Mouse (Mus musculus): ENCODE measurements around the gene Gpr35. TPM values are rescaled to one million over a fixed set of nuclear protein-coding genes. Genes with fewer than 3 reads are reported as not detected.

Gene Gpr35
- total and polyA plus RNA-seq, 3 experiments, result 0.21 to 1.7 (median 0.44) TPM

DNA sequence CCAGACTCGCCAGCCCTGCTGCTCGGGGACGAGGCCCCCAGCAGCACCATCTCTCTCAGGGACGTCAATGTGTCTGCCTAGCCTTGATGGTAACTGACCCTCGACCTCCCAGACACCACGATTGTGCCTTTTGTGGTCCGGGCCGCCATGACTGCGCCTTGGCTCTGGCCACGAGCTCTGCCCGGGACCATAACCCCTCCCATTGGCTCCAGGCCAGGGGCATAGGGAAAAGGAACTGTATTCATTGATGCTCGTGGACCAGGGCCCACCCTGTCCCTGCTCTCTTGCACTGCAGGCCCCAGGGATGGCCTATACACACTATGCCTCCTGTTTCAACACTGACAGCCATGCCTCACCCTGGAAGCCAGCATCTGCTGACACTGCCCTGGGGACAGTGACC lies 30.9 kb upstream of the Gpr35 start:
- no peak overlapping the region for H3K27ac ChIP-seq (ENCODE audit: insufficient read depth, low read depth)
- in situ Hi-C loops (cut with MboI; ENCODE audit: low pct_ligation_motif_present, low pct_unique_long_range_greater_than_20kb, low sequenced_read_pairs) (no loop called here), dilution Hi-C loops (cut with MboI; ENCODE audit: extremely low pct_ligation_motif_present, extremely low pct_unique_long_range_greater_than_20kb, low sequenced_read_pairs) (no loop called here)
- no peaks in the 10 kb centered on the region for H3K79me2 ChIP-seq (replicated peaks; ENCODE audit: control insufficient read depth, extremely low read depth, insufficient read depth, poor library complexity, severe bottlenecking)
- H3K9me3 ChIP-seq (replicated peaks; ENCODE audit: low read length), result peaks cover under 1% of the 10 kb centered on the region
- H3K9ac ChIP-seq (ENCODE audit: insufficient read depth, low read depth), result no peak overlapping the region
- H3K27me3 ChIP-seq (replicated peaks), result no peaks in the 10 kb centered on the region
- peaks cover 53 to 65% of the 10 kb centered on the region in 2 experiments for H3K36me3 ChIP-seq (replicated peaks in 1 of 2; ENCODE audit: control insufficient read depth in 1 of 2, insufficient read depth in 1 of 2, low read length in 1 of 2)
- H3K4me3 ChIP-seq (replicated peaks in 1 of 3; ENCODE audit: low read depth in 2 of 3, low read length in 2 of 3, poor library complexity in 1 of 3), result no peak overlapping the region
- H3K4me1 ChIP-seq (ENCODE audit: control insufficient read depth in 1 of 2, insufficient read depth in 2 of 2), result no peaks in the 10 kb centered on the region
- TF ChIP-seq NRF1 (IDR thresholded peaks at IDR 0.05; ENCODE audit: low read depth, low read length), result no peak
- no peak for TF ChIP-seq MAX (IDR thresholded peaks at IDR 0.05; ENCODE audit: low read length)
- TF ChIP-seq UBTF (IDR thresholded peaks at IDR 0.05; ENCODE audit: low read depth, low read length), result no peak
- TF ChIP-seq RCOR1 (conservative IDR thresholded peaks at IDR 0.05; ENCODE audit: low read depth, low read length), result no peak
- no peak for TF ChIP-seq SMC3 (IDR thresholded peaks at IDR 0.05; ENCODE audit: low read depth, low read length)
- no peak for TF ChIP-seq ZKSCAN1 (IDR thresholded peaks at IDR 0.05; ENCODE audit: borderline replicate concordance, low read depth, low read length)
- TF ChIP-seq CTCF (conservative IDR thresholded peaks at IDR 0.05 in 1 of 2, IDR thresholded peaks at IDR 0.05 in 1 of 2; ENCODE audit: low read depth in 2 of 2, low read length in 2 of 2), result no peak
- TF ChIP-seq MXI1 (IDR thresholded peaks at IDR 0.05; ENCODE audit: low read depth, low read length), result no peak
- no peak for TF ChIP-seq TCF12 (IDR thresholded peaks at IDR 0.05; ENCODE audit: low read depth, low read length)
- TF ChIP-seq HCFC1 (IDR thresholded peaks at IDR 0.05; ENCODE audit: low read depth, low read length), result no peak
- TF ChIP-seq ETS1 (conservative IDR thresholded peaks at IDR 0.05; ENCODE audit: low read depth, low read length), result no peak
- no peak for TF ChIP-seq CHD2 (IDR thresholded peaks at IDR 0.05; ENCODE audit: low read length)
- H3K4me2 ChIP-seq (ENCODE audit: insufficient read depth, low read depth, poor library complexity, severe bottlenecking), result no peak overlapping the region
- no peak for DNase-seq (ENCODE audit: extremely low read depth)

GRCm38 (mm10) chr1:92920474-92921200 lies 30.0 kb upstream of the Gpr35 start:
- Histone ChIP-seq H3K9ac (ENCODE audit: insufficient read depth, low read depth) (no peak overlapping the region), H3K4me3 (replicated peaks in 1 of 3; ENCODE audit: low read depth in 2 of 3, low read length in 2 of 3, poor library complexity in 1 of 3) (no peak overlapping the region), H3K36me3 (replicated peaks in 1 of 2; ENCODE audit: control insufficient read depth in 1 of 2, insufficient read depth in 1 of 2, low read length in 1 of 2) (peaks cover 47 to 56% of the 10 kb centered on the region in 2 experiments), H3K79me2 (replicated peaks; ENCODE audit: control insufficient read depth, extremely low read depth, insufficient read depth, poor library complexity, severe bottlenecking) (no peaks in the 10 kb centered on the region), H3K4me1 (ENCODE audit: control insufficient read depth in 1 of 2, insufficient read depth in 2 of 2) (no peaks in the 10 kb centered on the region), H3K4me2 (ENCODE audit: insufficient read depth, low read depth, poor library complexity, severe bottlenecking) (no peak overlapping the region), H3K27me3 (replicated peaks) (no peaks in the 10 kb centered on the region), H3K9me3 (replicated peaks; ENCODE audit: low read length) (peaks cover 2% of the 10 kb centered on the region), H3K27ac (ENCODE audit: insufficient read depth, low read depth) (no peak overlapping the region)
- no peak for TF ChIP-seq SIN3A (IDR thresholded peaks at IDR 0.05; ENCODE audit: low read length)
- TF ChIP-seq CTCF (conservative IDR thresholded peaks at IDR 0.05 in 1 of 2, IDR thresholded peaks at IDR 0.05 in 1 of 2; ENCODE audit: low read depth in 2 of 2, low read length in 2 of 2), result no peak
- TF ChIP-seq MAX (IDR thresholded peaks at IDR 0.05; ENCODE audit: low read length), result no peak
- no peak for TF ChIP-seq SMC3 (IDR thresholded peaks at IDR 0.05; ENCODE audit: low read depth, low read length)
- TF ChIP-seq USF2 (conservative IDR thresholded peaks at IDR 0.05; ENCODE audit: low read depth, low read length), result no peak
- TF ChIP-seq POLR2AphosphoS2 (IDR thresholded peaks at IDR 0.05; ENCODE audit: low read depth, low read length), result no peak
- no peak for TF ChIP-seq MXI1 (IDR thresholded peaks at IDR 0.05; ENCODE audit: low read depth, low read length)
- TF ChIP-seq BHLHE40 (IDR thresholded peaks at IDR 0.05; ENCODE audit: low read depth, low read length), result no peak
- TF ChIP-seq CHD1 (IDR thresholded peaks at IDR 0.05; ENCODE audit: low read depth, low read length), result no peak
- no peak for TF ChIP-seq HCFC1 (IDR thresholded peaks at IDR 0.05; ENCODE audit: low read depth, low read length)
- TF ChIP-seq JUND (conservative IDR thresholded peaks at IDR 0.05; ENCODE audit: low read depth, low read length), result no peak
- TF ChIP-seq MEF2A (IDR thresholded peaks at IDR 0.05; ENCODE audit: borderline replicate concordance, low read depth, low read length), result no peak
- TF ChIP-seq NELFE (IDR thresholded peaks at IDR 0.05; ENCODE audit: low read depth, low read length), result no peak
- no peak for TF ChIP-seq KAT2A (IDR thresholded peaks at IDR 0.05; ENCODE audit: insufficient replicate concordance, low read length)
- TF ChIP-seq GABPA (IDR thresholded peaks at IDR 0.05; ENCODE audit: insufficient replicate concordance, low read depth, low read length), result no peak
- no peak for TF ChIP-seq IRF4 (IDR thresholded peaks at IDR 0.05; ENCODE audit: low read depth, low read length)
- TF ChIP-seq ETS1 (conservative IDR thresholded peaks at IDR 0.05; ENCODE audit: low read depth, low read length), result no peak
- in situ Hi-C loops (cut with MboI; ENCODE audit: low pct_ligation_motif_present, low pct_unique_long_range_greater_than_20kb, low sequenced_read_pairs) (no loop called here), dilution Hi-C loops (cut with MboI; ENCODE audit: extremely low pct_ligation_motif_present, extremely low pct_unique_long_range_greater_than_20kb, low sequenced_read_pairs) (no loop called here)
- DNase-seq (ENCODE audit: extremely low read depth), result no peak

Data from CH12.LX (cell line).